In genomic region chr13:117211386-117211875, GRCm38 (mm10) we compare ENCODE assay signal across 12 mouse cellular contexts. TPM values are rescaled to one million over a fixed set of nuclear protein-coding genes. Genes with fewer than 3 reads are reported as not detected.
A peak's percentile ranks its signal among the peaks of the same experiment; 100 is the strongest.
DNase-seq lines count a peak whose midpoint lies in the region; ATAC-seq lines count a peak whose summit lies in the region.
"Had no signal": no experiment of that assay in that cellular context is flagged by ENCODE, and none has a peak within 500 bp of the region (broad histone marks: within the 10 kb centered on the region; RNA-seq: fewer than 3 reads in every experiment).

No protein-coding gene starts in this region.

- H3K27me3 ChIP-seq in heart, embryonic 16.5 days (ENCODE audit: control insufficient read depth, insufficient read depth, low read length), result no peaks in the 10 kb centered on the region; the same call in 1 of the 2 replicates
- H3K27me3 ChIP-seq in hindbrain, embryonic 12.5 days, result no peaks in the 10 kb centered on the region
- H3K27me3 ChIP-seq: midbrain, embryonic 15.5 days had no signal

- intact Hi-C loops in heart, postnatal 36 days (cut with DNase I), result no loop called here

- no peaks in the 10 kb centered on the region for H3K36me3 ChIP-seq in heart, embryonic 16.5 days (ENCODE audit: control insufficient read depth, insufficient read depth)
- no peaks in the 10 kb centered on the region for H3K36me3 ChIP-seq in hindbrain, embryonic 12.5 days
- H3K36me3 ChIP-seq: midbrain, embryonic 15.5 days had no signal

- WGBS in heart, embryonic 16.5 days, result 51% methylated on average over 11 of the region's 11 CpGs
- WGBS in hindbrain, embryonic 12.5 days, result 52% methylated on average over 11 of the region's 11 CpGs

- ATAC-seq in heart, embryonic 16.5 days (replicated peaks; ENCODE audit: extremely low read depth, insufficient read depth, low FRiP score), result no peak
- peak; percentile 52; the same call in 1 of the 2 replicates for ATAC-seq in erythroblast, adult 5-6 weeks (replicated peaks; ENCODE audit: low FRiP score, poor library complexity, severe bottlenecking)
- no peak for ATAC-seq in hindbrain, embryonic 12.5 days (ENCODE audit: low FRiP score)
- ATAC-seq: forebrain, embryonic 14.5 days; midbrain, embryonic 15.5 days had no signal

- H3K4me1 ChIP-seq in heart, embryonic 16.5 days (ENCODE audit: control insufficient read depth, insufficient read depth, low read length), result peaks cover 3% of the 10 kb centered on the region; the same call in 1 of the 2 replicates
- H3K4me1 ChIP-seq in hindbrain, embryonic 12.5 days, result peaks cover 7% of the 10 kb centered on the region; the same call in 1 of the 2 replicates

- no peak overlapping the region for H3K4me2 ChIP-seq in heart, embryonic 16.5 days (ENCODE audit: low read depth, low read length)
- H3K4me2 ChIP-seq in hindbrain, embryonic 12.5 days (replicated peaks), result no peak overlapping the region
- H3K4me2 ChIP-seq: midbrain, embryonic 15.5 days had no signal

- H3K9me3 ChIP-seq in heart, embryonic 16.5 days (replicated peaks; ENCODE audit: control insufficient read depth, low read length), result no peaks in the 10 kb centered on the region
- H3K9me3 ChIP-seq in hindbrain, embryonic 12.5 days (replicated peaks), result no peaks in the 10 kb centered on the region
- H3K9me3 ChIP-seq: midbrain, embryonic 15.5 days had no signal

- H3K27ac ChIP-seq in heart, embryonic 16.5 days (ENCODE audit: low read length), result peak overlapping the region; percentile 37; the same call in 1 of the 2 replicates
- no peak overlapping the region for H3K27ac ChIP-seq in hindbrain, embryonic 12.5 days
- H3K27ac ChIP-seq: midbrain, embryonic 15.5 days had no signal

- no peak for DNase-seq in heart, postnatal 36 days
- peak; percentile 78 for DNase-seq in lung, postnatal 25 days (ENCODE audit: low spot score)
- DNase-seq in thymus, postnatal 25 days, result peak; percentile 66
- DNase-seq in right cerebral cortex, postnatal 10 days (ENCODE audit: low spot score in 2 of 2), result no peak
- no peak for DNase-seq in kidney, adult 8-10 months
- DNase-seq: right cerebral cortex, postnatal 4 days had no signal

- no peak overlapping the region for H3K9ac ChIP-seq in heart, embryonic 16.5 days (ENCODE audit: low read length)
- H3K9ac ChIP-seq in hindbrain, embryonic 12.5 days, result no peak overlapping the region
- H3K9ac ChIP-seq: midbrain, embryonic 15.5 days had no signal

- no peak overlapping the region for H3K4me3 ChIP-seq in heart, embryonic 16.5 days (ENCODE audit: low read length)
- no peak overlapping the region for H3K4me3 ChIP-seq in hindbrain, embryonic 12.5 days
- H3K4me3 ChIP-seq: midbrain, embryonic 15.5 days had no signal

RNA-seq across cellular contexts. Expression of gene Emb, which starts 3.1 kb away (rescaled TPM):
- polyA plus RNA-seq in heart, embryonic 16.5 days (2015; fragmentation: Nextera tagmentation; extraction: Ambion mirVana), result 8.4 and 16.0 TPM in 2 replicates
- 10 to 100 TPM; 10.4 to 11.5 TPM for total RNA-seq in heart, postnatal 36 days (2021)
- 58.3 and 62.8 TPM in 2 replicates for total RNA-seq in erythroblast, adult 5-6 weeks (2015; ENCODE audit: low replicate concordance)
- total RNA-seq in erythroblast, adult 5-6 weeks (2017; ENCODE audit: low replicate concordance), result 42.1 and 61.7 TPM in 2 replicates
- polyA plus RNA-seq in hindbrain, embryonic 12.5 days (2016; fragmentation: Nextera tagmentation; extraction: Ambion mirVana), result 15.5 and 16.1 TPM in 2 replicates

RNA-seq across cellular contexts. Expression of gene Gm17509, which starts 9.4 kb away (rescaled TPM):
- 0.12 TPM in 1 of 2 replicates, not detected in the other for polyA plus RNA-seq in heart, embryonic 16.5 days (2015; fragmentation: Nextera tagmentation; extraction: Ambion mirVana)
- total RNA-seq in heart, postnatal 36 days (2021), result not detected
- not detected in 2 replicates for total RNA-seq in erythroblast, adult 5-6 weeks (2015; ENCODE audit: low replicate concordance)
- not detected in 2 replicates for total RNA-seq in erythroblast, adult 5-6 weeks (2017; ENCODE audit: low replicate concordance)
- 0.62 and 0.69 TPM in 2 replicates for polyA plus RNA-seq in hindbrain, embryonic 12.5 days (2016; fragmentation: Nextera tagmentation; extraction: Ambion mirVana)
- total RNA-seq: heart, postnatal 10 days had no signal

Comparison
In these comparisons a context has a peak if more than half of its experiments do, and no peak if none do; other contexts are left out.
1. DNase-seq: peak in lung, postnatal 25 days (single experiment) and thymus, postnatal 25 days (single experiment); none in heart, postnatal 36 days (0 of 2), right cerebral cortex, postnatal 10 days (0 of 2) and kidney, adult 8-10 months (0 of 2).